Mouse (Mus musculus) kidney, adult 11 months (tissue): ENCODE data around the gene Rgl2.

Source experiments
- DNase-seq: peaks from one replicate; pipeline ENCODE4 v3.0.0; 2022

Rgl2 gene

GRCm38 (mm10) chr17:33925406-33926116 is 3.8 kb upstream of the Rgl2 start:
- DNase-seq, result no peak

- DNase-seq, result no peak
These were observed 3.0 kb upstream of the Rgl2 start for GRCm38 (mm10) chr17:33926207-33926932.

GRCm38 (mm10) chr17:33928251-33928947 is 944 bp upstream of the Rgl2 start:
- no peak for DNase-seq

GRCm38 (mm10) chr17:33930280-33931158 is 1.2 kb downstream of the Rgl2 start:
- peak; percentile 79 for DNase-seq

GRCm38 (mm10) chr17:33931159-33931866 is 2.0 kb downstream of the Rgl2 start:
- no peak for DNase-seq

- DNase-seq, result no peak
These were observed 2.6 kb downstream of the Rgl2 start for GRCm38 (mm10) chr17:33931947-33932346.

GRCm38 (mm10) chr17:33932448-33932847 is 3.1 kb downstream of the Rgl2 start:
- no peak for DNase-seq

- no peak for DNase-seq
These were observed 3.6 kb downstream of the Rgl2 start for GRCm38 (mm10) chr17:33932970-33933369.

- no peak for DNase-seq
These were observed 6.2 kb downstream of the Rgl2 start for GRCm38 (mm10) chr17:33935422-33936055.

GRCm38 (mm10) chr17:33936993-33937392 is 7.7 kb downstream of the Rgl2 start:
- no peak for DNase-seq

GRCm38 (mm10) chr17:33938783-33939182 is 9.4 kb downstream of the Rgl2 start:
- no peak for DNase-seq

GRCm38 (mm10) chr17:33940206-33940805 is 11.0 kb downstream of the Rgl2 start, which contains the start of the genes Pfdn6 and Wdr46:
TSS of gene Pfdn6 (minus strand) at chr17:33940343.
TSS of gene Wdr46 (plus strand) at chr17:33940660.
- DNase-seq, result peak; percentile 88

- no peak for DNase-seq
These were observed 11.6 kb downstream of the Rgl2 start for GRCm38 (mm10) chr17:33940981-33941380.

GRCm38 (mm10) chr17:33941381-33941780 is 12.0 kb downstream of the Rgl2 start:
- no peak for DNase-seq

GRCm38 (mm10) chr17:33943454-33943853 is 14.1 kb downstream of the Rgl2 start:
- no peak for DNase-seq

GRCm38 (mm10) chr17:33947430-33948089 is 18.2 kb downstream of the Rgl2 start:
- DNase-seq, result no peak

GRCm38 (mm10) chr17:33948090-33948904 is 19.0 kb downstream of the Rgl2 start:
- DNase-seq, result no peak

GRCm38 (mm10) chr17:33948905-33949537 is 19.7 kb downstream of the Rgl2 start:
- no peak for DNase-seq

GRCm38 (mm10) chr17:33950131-33950625 is 20.8 kb downstream of the Rgl2 start:
- DNase-seq, result no peak
